Mouse (Mus musculus): Measurements from ENCODE around the gene Gdpgp1. TPM values are rescaled to one million over a fixed set of nuclear protein-coding genes. Genes with fewer than 3 reads are reported as not detected.

Gdpgp1 gene
- polyA plus RNA-seq, 1 experiment from 2014 or later = 3.6 TPM

GRCm38 (mm10) chr7:80252437-80252836, 19.8 kb downstream of the Gdpgp1 start:
- Histone ChIP-seq H3K27ac (replicated peaks in 1 of 2; ENCODE audit: control insufficient read depth in 1 of 2, insufficient read depth in 1 of 2, low read depth in 2 of 2, low read length in 2 of 2) (no peak overlapping the region), H3K9ac (ENCODE audit: low read length) (no peak overlapping the region), H3K4me2 (ENCODE audit: low read length) (no peak overlapping the region), H3K9me3 (ENCODE audit: control insufficient read depth, low read length) (no peaks in the 10 kb centered on the region), H3K27me3 (ENCODE audit: control insufficient read depth, insufficient read depth, low read length) (no peaks in the 10 kb centered on the region), H3K4me1 (ENCODE audit: control insufficient read depth in 2 of 2, insufficient read depth in 2 of 2, low read length in 2 of 2) (no peaks in the 10 kb centered on the region; a peak in 1 of 4 replicates), H3K4me3 (ENCODE audit: control insufficient read depth in 1 of 2, insufficient read depth in 1 of 2, low read depth in 1 of 2, low read length in 2 of 2) (no peak overlapping the region), H3K36me3 (ENCODE audit: control insufficient read depth, insufficient read depth, low read length) (no peaks in the 10 kb centered on the region)
- 76% methylated on average over 7 of the region's 7 CpGs for WGBS
- no peak for ATAC-seq (ENCODE audit: insufficient number of reproducible peaks, insufficient read depth, low FRiP score, low read depth)

- WGBS = 60% methylated on average over 11 of the region's 11 CpGs
- no peaks in the 10 kb centered on the region for H3K36me3 ChIP-seq (ENCODE audit: control insufficient read depth, insufficient read depth, low read length)
- no peaks in the 10 kb centered on the region for H3K27me3 ChIP-seq (ENCODE audit: control insufficient read depth, insufficient read depth, low read length)
- H3K27ac ChIP-seq (replicated peaks in 1 of 2; ENCODE audit: control insufficient read depth in 1 of 2, insufficient read depth in 1 of 2, low read depth in 2 of 2, low read length in 2 of 2) = no peak overlapping the region
- no peaks in the 10 kb centered on the region; a peak in 1 of 4 replicates for H3K4me1 ChIP-seq (ENCODE audit: control insufficient read depth in 2 of 2, insufficient read depth in 2 of 2, low read length in 2 of 2)
- no peak overlapping the region for H3K4me2 ChIP-seq (ENCODE audit: low read length)
- no peaks in the 10 kb centered on the region for H3K9me3 ChIP-seq (ENCODE audit: control insufficient read depth, low read length)
- ATAC-seq (ENCODE audit: insufficient number of reproducible peaks, insufficient read depth, low FRiP score, low read depth) = no peak
- H3K4me3 ChIP-seq (ENCODE audit: control insufficient read depth in 1 of 2, insufficient read depth in 1 of 2, low read depth in 1 of 2, low read length in 2 of 2) = no peak overlapping the region
- no peak overlapping the region for H3K9ac ChIP-seq (ENCODE audit: low read length)
Measured at GRCm38 (mm10) chr7:80252886-80253285, 20.2 kb downstream of the Gdpgp1 start.

DNA sequence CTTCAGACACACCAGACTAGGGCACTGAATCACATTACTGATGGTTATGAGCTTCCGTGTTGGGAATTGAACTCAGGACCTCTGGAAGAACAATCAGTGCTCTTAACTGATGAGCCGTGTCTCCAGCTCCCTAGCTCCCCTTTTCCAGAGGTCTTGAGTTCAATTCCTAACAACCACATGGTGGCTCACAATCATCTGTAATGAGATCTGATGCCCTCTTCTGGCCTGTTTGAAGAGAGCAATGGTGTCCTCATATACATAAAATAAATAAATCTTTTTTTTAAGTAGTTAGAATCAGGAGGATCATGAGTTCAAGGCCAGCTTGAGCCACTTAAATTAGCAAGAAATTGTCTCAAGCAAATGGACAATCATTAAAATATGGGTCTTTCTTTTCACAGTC, 23.3 kb downstream of the Gdpgp1 start:
- no peak for ATAC-seq (ENCODE audit: insufficient number of reproducible peaks, insufficient read depth, low FRiP score, low read depth)
- H3K27me3 ChIP-seq (ENCODE audit: control insufficient read depth, insufficient read depth, low read length) = peaks cover 18% of the 10 kb centered on the region
- H3K4me1 ChIP-seq (ENCODE audit: control insufficient read depth in 2 of 2, insufficient read depth in 2 of 2, low read length in 2 of 2) = peaks cover 0 to 2% of the 10 kb centered on the region in 2 experiments; a peak in 2 of 4 replicates
- no peaks in the 10 kb centered on the region for H3K36me3 ChIP-seq (ENCODE audit: control insufficient read depth, insufficient read depth, low read length)
- H3K9me3 ChIP-seq (ENCODE audit: control insufficient read depth, low read length) = no peaks in the 10 kb centered on the region
- no peak overlapping the region for H3K27ac ChIP-seq (replicated peaks in 1 of 2; ENCODE audit: control insufficient read depth in 1 of 2, insufficient read depth in 1 of 2, low read depth in 2 of 2, low read length in 2 of 2)
- no peak overlapping the region for H3K4me3 ChIP-seq (ENCODE audit: control insufficient read depth in 1 of 2, insufficient read depth in 1 of 2, low read depth in 1 of 2, low read length in 2 of 2)
- no peak overlapping the region for H3K9ac ChIP-seq (ENCODE audit: low read length)
- H3K4me2 ChIP-seq (ENCODE audit: low read length) = no peak overlapping the region
- WGBS = 72% methylated on average over 2 of the region's 2 CpGs

DNA sequence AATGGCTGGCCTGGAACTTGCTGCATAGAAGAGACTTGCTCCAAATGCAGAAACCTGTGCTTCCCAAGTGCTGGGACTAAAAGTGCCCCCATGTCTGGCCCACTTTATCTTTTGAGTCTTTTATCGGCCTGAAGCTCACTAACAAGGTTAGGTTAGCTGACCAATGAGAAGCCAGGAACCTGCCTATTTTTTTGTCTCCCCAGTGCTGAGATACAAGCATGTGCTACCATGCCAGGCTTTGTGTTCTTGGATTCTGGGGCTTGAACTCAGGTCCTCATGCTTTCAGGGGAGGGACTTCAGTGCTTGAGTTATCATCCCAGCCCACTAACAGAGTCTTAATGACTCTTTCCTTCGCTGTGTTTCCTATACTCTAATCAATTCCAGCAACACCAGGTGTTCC, 25.0 kb downstream of the Gdpgp1 start:
- ATAC-seq (ENCODE audit: insufficient number of reproducible peaks, insufficient read depth, low FRiP score, low read depth) = no peak
- 62% methylated on average over 2 of the region's 2 CpGs for WGBS
- H3K27me3 ChIP-seq (ENCODE audit: control insufficient read depth, insufficient read depth, low read length) = peaks cover 18% of the 10 kb centered on the region

GRCm38 (mm10) chr7:80260625-80261371, 28.1 kb downstream of the Gdpgp1 start, which contains the start of gene Ngrn:
Ngrn (plus strand) TSS chr7:80261215.
- Histone ChIP-seq H3K4me3 (ENCODE audit: control insufficient read depth in 1 of 2, insufficient read depth in 1 of 2, low read depth in 1 of 2, low read length in 2 of 2) (peak within 1 kb of the TSS; percentile 74 to 84), H3K9ac (ENCODE audit: low read length) (peak within 1 kb of the TSS; percentile 85), H3K4me2 (ENCODE audit: low read length) (peak within 1 kb of the TSS; percentile 94), H3K27ac (replicated peaks in 1 of 2; ENCODE audit: control insufficient read depth in 1 of 2, insufficient read depth in 1 of 2, low read depth in 2 of 2, low read length in 2 of 2) (peak within 1 kb of the TSS; percentile 29 to 56), H3K4me1 (ENCODE audit: control insufficient read depth in 2 of 2, insufficient read depth in 2 of 2, low read length in 2 of 2) (peaks cover 4 to 8% of the 10 kb centered on the region in 2 experiments; a peak in 3 of 4 replicates), H3K36me3 (ENCODE audit: control insufficient read depth, insufficient read depth, low read length) (peaks cover 28% of the 10 kb centered on the region), H3K27me3 (ENCODE audit: control insufficient read depth, insufficient read depth, low read length) (peaks cover 18% of the 10 kb centered on the region), H3K9me3 (ENCODE audit: control insufficient read depth, low read length) (no peaks in the 10 kb centered on the region)
- WGBS = 24% methylated on average over 40 of the region's 40 CpGs
- peak; percentile 68 for ATAC-seq (ENCODE audit: insufficient number of reproducible peaks, insufficient read depth, low FRiP score, low read depth)

More for the DNA sequence above, 25.0 kb downstream of the Gdpgp1 start:
- no peaks in the 10 kb centered on the region for H3K36me3 ChIP-seq (ENCODE audit: control insufficient read depth, insufficient read depth, low read length)
- H3K4me1 ChIP-seq (ENCODE audit: control insufficient read depth in 2 of 2, insufficient read depth in 2 of 2, low read length in 2 of 2) = peaks cover 4 to 8% of the 10 kb centered on the region in 2 experiments; a peak in 3 of 4 replicates
- no peak overlapping the region for H3K9ac ChIP-seq (ENCODE audit: low read length)
- H3K27ac ChIP-seq (replicated peaks in 1 of 2; ENCODE audit: control insufficient read depth in 1 of 2, insufficient read depth in 1 of 2, low read depth in 2 of 2, low read length in 2 of 2) = no peak overlapping the region
- H3K9me3 ChIP-seq (ENCODE audit: control insufficient read depth, low read length) = no peaks in the 10 kb centered on the region
- no peak overlapping the region for H3K4me2 ChIP-seq (ENCODE audit: low read length)
- H3K4me3 ChIP-seq (ENCODE audit: control insufficient read depth in 1 of 2, insufficient read depth in 1 of 2, low read depth in 1 of 2, low read length in 2 of 2) = no peak overlapping the region

- H3K4me2 ChIP-seq (ENCODE audit: low read length) = peak overlapping the region; percentile 94
- H3K4me1 ChIP-seq (ENCODE audit: control insufficient read depth in 2 of 2, insufficient read depth in 2 of 2, low read length in 2 of 2) = peaks cover 4 to 8% of the 10 kb centered on the region in 2 experiments; a peak in 3 of 4 replicates
- H3K36me3 ChIP-seq (ENCODE audit: control insufficient read depth, insufficient read depth, low read length) = peaks cover 34% of the 10 kb centered on the region
- H3K9me3 ChIP-seq (ENCODE audit: control insufficient read depth, low read length) = no peaks in the 10 kb centered on the region
- 2% methylated on average over 32 of the region's 32 CpGs for WGBS
- peak overlapping the region; percentile 29 to 56 for H3K27ac ChIP-seq (replicated peaks in 1 of 2; ENCODE audit: control insufficient read depth in 1 of 2, insufficient read depth in 1 of 2, low read depth in 2 of 2, low read length in 2 of 2)
- 0 out of 2 replicates have a peak, but pooled peaks have one; percentile 14 for ATAC-seq (ENCODE audit: insufficient number of reproducible peaks, insufficient read depth, low FRiP score, low read depth)
- peak overlapping the region; percentile 74 to 84 for H3K4me3 ChIP-seq (ENCODE audit: control insufficient read depth in 1 of 2, insufficient read depth in 1 of 2, low read depth in 1 of 2, low read length in 2 of 2)
- peak overlapping the region; percentile 85 for H3K9ac ChIP-seq (ENCODE audit: low read length)
- peaks cover 18% of the 10 kb centered on the region for H3K27me3 ChIP-seq (ENCODE audit: control insufficient read depth, insufficient read depth, low read length)
Measured at GRCm38 (mm10) chr7:80261372-80261990, 28.8 kb downstream of the Gdpgp1 start.

- Histone ChIP-seq H3K4me2 (ENCODE audit: low read length) (no peak overlapping the region), H3K4me3 (ENCODE audit: control insufficient read depth in 1 of 2, insufficient read depth in 1 of 2, low read depth in 1 of 2, low read length in 2 of 2) (no peak overlapping the region), H3K27me3 (ENCODE audit: control insufficient read depth, insufficient read depth, low read length) (peaks cover 4% of the 10 kb centered on the region), H3K9me3 (ENCODE audit: control insufficient read depth, low read length) (no peaks in the 10 kb centered on the region), H3K27ac (replicated peaks in 1 of 2; ENCODE audit: control insufficient read depth in 1 of 2, insufficient read depth in 1 of 2, low read depth in 2 of 2, low read length in 2 of 2) (no peak overlapping the region), H3K36me3 (ENCODE audit: control insufficient read depth, insufficient read depth, low read length) (peaks cover 44% of the 10 kb centered on the region), H3K9ac (ENCODE audit: low read length) (no peak overlapping the region), H3K4me1 (ENCODE audit: control insufficient read depth in 2 of 2, insufficient read depth in 2 of 2, low read length in 2 of 2) (peaks cover 4 to 15% of the 10 kb centered on the region in 2 experiments; a peak in 3 of 4 replicates)
- no peak for ATAC-seq (ENCODE audit: insufficient number of reproducible peaks, insufficient read depth, low FRiP score, low read depth)
- WGBS = 93% methylated on average over 12 of the region's 12 CpGs
Measured at GRCm38 (mm10) chr7:80264606-80265005, 31.9 kb downstream of the Gdpgp1 start.
